12 mouse cellular contexts compared by ENCODE assay signal in the genomic region with DNA sequence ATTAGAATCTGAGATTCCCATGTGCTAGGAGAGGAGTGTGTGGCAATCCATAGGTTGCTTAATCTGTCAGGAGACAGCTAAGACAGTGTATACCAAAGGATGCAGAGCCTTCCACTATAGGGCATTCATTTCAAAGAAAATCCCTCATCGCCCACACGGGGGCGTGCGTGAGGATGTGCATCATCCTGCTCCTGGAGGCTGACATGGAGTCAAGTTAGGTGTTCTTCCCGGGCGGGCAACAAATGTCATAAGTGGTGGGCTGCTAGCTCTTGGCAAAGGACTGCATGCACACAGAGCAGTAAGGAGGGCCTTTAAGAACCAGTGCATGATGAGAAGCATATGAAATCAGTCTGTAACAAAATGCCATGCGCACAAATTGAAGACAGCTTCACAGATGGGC.
A peak's percentile ranks its signal among the peaks of the same experiment; 100 is the strongest.
DNase-seq lines count a peak whose midpoint lies in the region; ATAC-seq and TF ChIP-seq lines count a peak whose summit lies in the region.
"Had no signal": no experiment of that assay in that cellular context is flagged by ENCODE, and none has a peak within 500 bp of the region (broad histone marks: within the 10 kb centered on the region; RNA-seq: fewer than 3 reads in every experiment).

No protein-coding gene starts in this region.

- H3K4me1 ChIP-seq in forebrain, embryonic 11.5 days (replicated peaks; ENCODE audit: control insufficient read depth, insufficient read depth, low read length), result no peaks in the 10 kb centered on the region
- H3K4me1 ChIP-seq in forebrain, embryonic 14.5 days (ENCODE audit: control insufficient read depth, insufficient read depth, low read length), result no peaks in the 10 kb centered on the region
- no peaks in the 10 kb centered on the region for H3K4me1 ChIP-seq in liver, embryonic 14.5 days (replicated peaks; ENCODE audit: control insufficient read depth in 2 of 2, insufficient read depth in 2 of 2, low read length in 1 of 2)
- H3K4me1 ChIP-seq in liver, embryonic 12.5 days, result no peaks in the 10 kb centered on the region
- H3K4me1 ChIP-seq in ES-Bruce4 (ENCODE audit: control insufficient read depth, insufficient read depth, low read length), result no peaks in the 10 kb centered on the region
- H3K4me1 ChIP-seq: liver, embryonic 15.5 days had no signal

- no peak overlapping the region for H3K4me2 ChIP-seq in forebrain, embryonic 11.5 days (ENCODE audit: low read depth, low read length, severe bottlenecking)
- no peak overlapping the region for H3K4me2 ChIP-seq in forebrain, embryonic 14.5 days (ENCODE audit: low read length)
- no peak overlapping the region for H3K4me2 ChIP-seq in liver, embryonic 14.5 days (ENCODE audit: low read depth)
- H3K4me2 ChIP-seq in liver, embryonic 12.5 days, result no peak overlapping the region
- H3K4me2 ChIP-seq: liver, embryonic 15.5 days had no signal

- no peak for TF ChIP-seq POLR2A in ES-Bruce4 (IDR thresholded peaks at IDR 0.05; ENCODE audit: insufficient read depth, low read length)

- no peak overlapping the region for H3K4me3 ChIP-seq in forebrain, embryonic 11.5 days (ENCODE audit: low read depth, low read length)
- H3K4me3 ChIP-seq in forebrain, embryonic 14.5 days (ENCODE audit: low read depth, low read length), result no peak overlapping the region
- no peak overlapping the region for H3K4me3 ChIP-seq in liver, embryonic 14.5 days (ENCODE audit: insufficient read depth in 1 of 2, low read depth in 2 of 2, low read length in 2 of 2)
- no peak overlapping the region for H3K4me3 ChIP-seq in liver, embryonic 12.5 days
- H3K4me3 ChIP-seq in ES-Bruce4 (ENCODE audit: low read depth, low read length), result no peak overlapping the region
- H3K4me3 ChIP-seq: gastrocnemius, adult 2 months; liver, embryonic 15.5 days had no signal

- no peaks in the 10 kb centered on the region for H3K9me3 ChIP-seq in forebrain, embryonic 11.5 days (ENCODE audit: control insufficient read depth, low read length)
- no peaks in the 10 kb centered on the region for H3K9me3 ChIP-seq in forebrain, embryonic 14.5 days (replicated peaks; ENCODE audit: control insufficient read depth, low read length)
- H3K9me3 ChIP-seq in liver, embryonic 14.5 days (ENCODE audit: control insufficient read depth, low read length), result no peaks in the 10 kb centered on the region
- H3K9me3 ChIP-seq in liver, embryonic 12.5 days (replicated peaks), result no peaks in the 10 kb centered on the region
- H3K9me3 ChIP-seq in ES-Bruce4 (replicated peaks; ENCODE audit: control insufficient read depth, insufficient read depth, low read length, poor library complexity, severe bottlenecking), result no peaks in the 10 kb centered on the region
- H3K9me3 ChIP-seq: liver, embryonic 15.5 days had no signal

- no peaks in the 10 kb centered on the region for H3K36me3 ChIP-seq in forebrain, embryonic 11.5 days (ENCODE audit: control insufficient read depth, insufficient read depth, low read length)
- H3K36me3 ChIP-seq in forebrain, embryonic 14.5 days (ENCODE audit: control insufficient read depth, insufficient read depth, low read length), result no peaks in the 10 kb centered on the region
- H3K36me3 ChIP-seq in liver, embryonic 14.5 days (replicated peaks; ENCODE audit: control insufficient read depth, insufficient read depth, low read depth), result no peaks in the 10 kb centered on the region
- H3K36me3 ChIP-seq in liver, embryonic 12.5 days, result no peaks in the 10 kb centered on the region
- no peaks in the 10 kb centered on the region for H3K36me3 ChIP-seq in ES-Bruce4 (ENCODE audit: control insufficient read depth, insufficient read depth, low read length, poor library complexity, severe bottlenecking)
- H3K36me3 ChIP-seq: liver, embryonic 15.5 days had no signal

- peak; percentile 56 for DNase-seq in forebrain, embryonic 11.5 days (ENCODE audit: low spot score)
- no peak for DNase-seq in forebrain, embryonic 14.5 days (ENCODE audit: low spot score)
- no peak for DNase-seq in liver, embryonic 14.5 days (ENCODE audit: low read depth in 3 of 3, low spot score in 3 of 3)
- DNase-seq in embryo, embryonic 11 days, result peak; percentile 41
- DNase-seq in spleen, postnatal 10 days (ENCODE audit: low spot score in 2 of 2), result no peak
- DNase-seq in gastrocnemius, postnatal 14 days, result no peak
- DNase-seq: gastrocnemius, adult 2 months; heart, postnatal 36 days; retina, postnatal 1 day had no signal

- intact Hi-C loops in gastrocnemius, postnatal 14 days (cut with DNase I; ENCODE audit: low total_unique reads), result no loop called here

- H3K27me3 ChIP-seq in forebrain, embryonic 11.5 days (ENCODE audit: control insufficient read depth, insufficient read depth, low read length), result no peaks in the 10 kb centered on the region
- no peaks in the 10 kb centered on the region for H3K27me3 ChIP-seq in forebrain, embryonic 14.5 days (replicated peaks; ENCODE audit: control insufficient read depth, insufficient read depth, low read length)
- no peaks in the 10 kb centered on the region for H3K27me3 ChIP-seq in liver, embryonic 14.5 days (ENCODE audit: control insufficient read depth, insufficient read depth, low read length)
- no peaks in the 10 kb centered on the region for H3K27me3 ChIP-seq in liver, embryonic 12.5 days (replicated peaks)
- H3K27me3 ChIP-seq in ES-Bruce4 (ENCODE audit: control insufficient read depth, insufficient read depth, low read length, poor library complexity, severe bottlenecking), result no peaks in the 10 kb centered on the region
- H3K27me3 ChIP-seq: liver, embryonic 15.5 days had no signal

- ATAC-seq in forebrain, embryonic 11.5 days (replicated peaks; ENCODE audit: low FRiP score), result no peak
- no peak for ATAC-seq in forebrain, embryonic 14.5 days
- ATAC-seq in liver, embryonic 14.5 days (ENCODE audit: insufficient read depth), result no peak
- ATAC-seq in liver, embryonic 12.5 days, result no peak

- TF ChIP-seq CTCF in liver, embryonic 14.5 days (IDR thresholded peaks at IDR 0.05; ENCODE audit: low read depth), result peak; percentile 44
- peak; percentile 57 for TF ChIP-seq CTCF in ES-Bruce4 (IDR thresholded peaks at IDR 0.05; ENCODE audit: low read depth, low read length)

- H3K27ac ChIP-seq in forebrain, embryonic 11.5 days (ENCODE audit: low read depth, low read length), result no peak overlapping the region
- no peak overlapping the region for H3K27ac ChIP-seq in forebrain, embryonic 14.5 days (ENCODE audit: low read depth, low read length)
- no peak overlapping the region for H3K27ac ChIP-seq in liver, embryonic 14.5 days
- no peak overlapping the region for H3K27ac ChIP-seq in liver, embryonic 12.5 days
- H3K27ac ChIP-seq in ES-Bruce4 (ENCODE audit: insufficient read depth, low read length), result no peak overlapping the region
- H3K27ac ChIP-seq: gastrocnemius, adult 2 months; liver, embryonic 15.5 days had no signal

- WGBS in forebrain, embryonic 11.5 days, result 41% methylated on average over 7 of the region's 7 CpGs
- WGBS in forebrain, embryonic 14.5 days, result 39% methylated on average over 7 of the region's 7 CpGs
- WGBS in liver, embryonic 14.5 days (ENCODE audit: insufficient replicate concordance), result 37% methylated on average over 7 of the region's 7 CpGs
- 29% methylated on average over 7 of the region's 7 CpGs for WGBS in liver, embryonic 12.5 days (ENCODE audit: insufficient replicate concordance)

- H3K9ac ChIP-seq in forebrain, embryonic 11.5 days (ENCODE audit: low read length), result no peak overlapping the region
- H3K9ac ChIP-seq in forebrain, embryonic 14.5 days (ENCODE audit: low read length), result no peak overlapping the region
- no peak overlapping the region for H3K9ac ChIP-seq in liver, embryonic 14.5 days (replicated peaks)
- no peak overlapping the region for H3K9ac ChIP-seq in liver, embryonic 12.5 days
- H3K9ac ChIP-seq in ES-Bruce4 (ENCODE audit: low read depth, poor library complexity, severe bottlenecking), result no peak overlapping the region
- H3K9ac ChIP-seq: liver, embryonic 15.5 days had no signal

- no peak for TF ChIP-seq EP300 in liver, embryonic 14.5 days (IDR thresholded peaks at IDR 0.05; ENCODE audit: low read depth)
- no peak for TF ChIP-seq EP300 in ES-Bruce4 (IDR thresholded peaks at IDR 0.05; ENCODE audit: insufficient read depth, low read depth, low read length)

Comparison
In these comparisons a context has a peak if more than half of its experiments do, and no peak if none do; other contexts are left out.
1. DNase-seq: peak in forebrain, embryonic 11.5 days (single experiment) and embryo, embryonic 11 days (single experiment); none in forebrain, embryonic 14.5 days (single experiment), liver, embryonic 14.5 days (0 of 3), spleen, postnatal 10 days (0 of 2) and gastrocnemius, postnatal 14 days (single experiment).